In the genomic region with DNA sequence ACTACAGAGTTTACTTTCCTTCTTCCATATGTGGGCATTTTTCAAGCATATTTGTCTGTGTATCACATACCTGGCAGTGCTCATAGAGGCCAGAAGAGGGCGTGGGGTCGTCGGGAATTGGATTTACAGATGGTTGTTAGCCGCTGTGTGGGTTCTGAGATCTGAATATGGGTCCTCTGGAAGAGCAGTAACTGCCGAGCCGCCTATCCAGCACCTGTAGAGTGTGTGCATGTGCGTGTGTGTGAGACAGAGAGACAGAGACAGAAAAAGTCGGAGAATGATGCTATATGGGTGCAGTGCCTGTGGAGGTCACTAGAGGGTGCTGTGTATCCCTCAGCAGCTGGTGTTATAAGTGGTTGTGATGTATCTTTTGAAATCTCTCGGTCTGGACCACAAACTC, we compare ENCODE assay signal across 9 mouse cellular contexts. TPM values are rescaled to one million over a fixed set of nuclear protein-coding genes. Genes with fewer than 3 reads are reported as not detected.
DNase-seq lines count a peak whose midpoint lies in the region; ATAC-seq and TF ChIP-seq lines count a peak whose summit lies in the region.
"Had no signal": no experiment of that assay in that cellular context is flagged by ENCODE, and none has a peak within 500 bp of the region (broad histone marks: within the 10 kb centered on the region; RNA-seq: fewer than 3 reads in every experiment).

No protein-coding gene starts in this region.

- peak overlapping the region; percentile 63; the same call in 1 of the 2 replicates for H3K4me2 ChIP-seq in forebrain, embryonic 13.5 days
- no peak overlapping the region for H3K4me2 ChIP-seq in kidney, embryonic 14.5 days (replicated peaks; ENCODE audit: low read depth, low read length)
- H3K4me2 ChIP-seq in liver, embryonic 16.5 days (ENCODE audit: low read depth, low read length) = peak overlapping the region; percentile 62

- no peak for ATAC-seq in forebrain, embryonic 13.5 days
- 0 out of 2 replicates have a peak, but pooled peaks have one; percentile 15 for ATAC-seq in kidney, embryonic 14.5 days (ENCODE audit: low FRiP score, low TSS enrichment)
- no peak for ATAC-seq in liver, embryonic 16.5 days (ENCODE audit: low read depth)
- peak; percentile 72 for ATAC-seq in neutrophil, adult 5-6 weeks (ENCODE audit: extremely low read depth, insufficient number of reproducible peaks, low FRiP score, poor library complexity, severe bottlenecking)

- no peak overlapping the region for H3K9ac ChIP-seq in forebrain, embryonic 13.5 days
- H3K9ac ChIP-seq in kidney, embryonic 14.5 days (ENCODE audit: low read depth, low read length) = no peak overlapping the region
- H3K9ac ChIP-seq in liver, embryonic 16.5 days (ENCODE audit: low read depth, low read length) = no peak overlapping the region

- no peaks in the 10 kb centered on the region for H3K27me3 ChIP-seq in forebrain, embryonic 13.5 days
- no peaks in the 10 kb centered on the region for H3K27me3 ChIP-seq in kidney, embryonic 14.5 days (ENCODE audit: control insufficient read depth, insufficient read depth, low read length)
- H3K27me3 ChIP-seq in liver, embryonic 16.5 days (ENCODE audit: control insufficient read depth, insufficient read depth, low read depth, low read length) = no peaks in the 10 kb centered on the region

- peak; percentile 79 for TF ChIP-seq CTCF in bone marrow, adult 2 months (IDR thresholded peaks at IDR 0.05; ENCODE audit: control insufficient read depth, insufficient read depth, low read length)

- no peak overlapping the region for H3K27ac ChIP-seq in bone marrow, adult 2 months (ENCODE audit: control insufficient read depth, insufficient read depth, low read depth, low read length, poor library complexity)
- no peak overlapping the region for H3K27ac ChIP-seq in forebrain, embryonic 13.5 days
- H3K27ac ChIP-seq in kidney, embryonic 14.5 days (ENCODE audit: low read depth, low read length) = no peak overlapping the region
- H3K27ac ChIP-seq in liver, embryonic 16.5 days (ENCODE audit: low read length) = no peak overlapping the region
- H3K27ac ChIP-seq: macrophage had no signal

- 6% methylated on average over 9 of the region's 9 CpGs for WGBS in bone marrow, adult 2 months
- WGBS in forebrain, embryonic 13.5 days = 18% methylated on average over 9 of the region's 9 CpGs
- 23% methylated on average over 9 of the region's 9 CpGs for WGBS in kidney, embryonic 14.5 days
- 6% methylated on average over 9 of the region's 9 CpGs for WGBS in liver, embryonic 16.5 days (ENCODE audit: insufficient replicate concordance)

- H3K4me3 ChIP-seq in bone marrow, adult 2 months (replicated peaks; ENCODE audit: control insufficient read depth, low read depth, low read length) = peak overlapping the region; percentile 54
- H3K4me3 ChIP-seq in forebrain, embryonic 13.5 days = 0 out of 2 replicates have a peak overlapping the region, but pooled peaks have one; percentile 77
- no peak overlapping the region for H3K4me3 ChIP-seq in kidney, embryonic 14.5 days (ENCODE audit: low read length)
- peak overlapping the region; percentile 42 for H3K4me3 ChIP-seq in liver, embryonic 16.5 days (ENCODE audit: low read depth, low read length)

- H3K4me1 ChIP-seq in bone marrow, adult 2 months (ENCODE audit: control insufficient read depth, insufficient read depth, low read length) = peaks cover 5% of the 10 kb centered on the region; the same call in 1 of the 2 replicates
- peaks cover 9% of the 10 kb centered on the region for H3K4me1 ChIP-seq in forebrain, embryonic 13.5 days
- H3K4me1 ChIP-seq in kidney, embryonic 14.5 days (ENCODE audit: control insufficient read depth, insufficient read depth, low read length) = no peaks in the 10 kb centered on the region
- peaks cover 8% of the 10 kb centered on the region for H3K4me1 ChIP-seq in liver, embryonic 16.5 days (ENCODE audit: control insufficient read depth, low read depth, low read length)

- DNase-seq in spleen, adult 12 weeks (ENCODE audit: low spot score) = peak; percentile 62
- no peak for DNase-seq in spleen, postnatal 36 days (ENCODE audit: low spot score in 2 of 2)
- no peak for DNase-seq in right cerebral cortex, adult 18-20 months

- no peaks in the 10 kb centered on the region for H3K9me3 ChIP-seq in forebrain, embryonic 13.5 days (replicated peaks)
- peaks cover 7% of the 10 kb centered on the region; the same call in 1 of the 2 replicates for H3K9me3 ChIP-seq in kidney, embryonic 14.5 days (ENCODE audit: control insufficient read depth, low read length)
- H3K9me3 ChIP-seq in liver, embryonic 16.5 days (replicated peaks; ENCODE audit: control insufficient read depth, low read length) = no peaks in the 10 kb centered on the region

- TF ChIP-seq POLR2A in bone marrow, adult 2 months (IDR thresholded peaks at IDR 0.05; ENCODE audit: borderline replicate concordance, control insufficient read depth, low read depth, low read length) = no peak

- H3K36me3 ChIP-seq in forebrain, embryonic 13.5 days (ENCODE audit: poor library complexity, severe bottlenecking) = peaks cover 18% of the 10 kb centered on the region
- H3K36me3 ChIP-seq in kidney, embryonic 14.5 days (ENCODE audit: control insufficient read depth, insufficient read depth, low read length) = no peaks in the 10 kb centered on the region; the same call in 1 of the 2 replicates
- no peaks in the 10 kb centered on the region for H3K36me3 ChIP-seq in liver, embryonic 16.5 days (ENCODE audit: control insufficient read depth, insufficient read depth)

RNA-seq across cellular contexts. Expression of a gene that starts 0.9 kb away (rescaled TPM):
- 16.9 and 25.3 TPM in 2 replicates for polyA plus RNA-seq in bone marrow, adult 2 months (2011; ENCODE audit: insufficient read depth, insufficient read length, low replicate concordance, missing spikeins)
- 184 and 195 TPM in 2 replicates for polyA plus RNA-seq in forebrain, embryonic 13.5 days (2015; fragmentation: Nextera tagmentation; extraction: Ambion mirVana)
- 128 and 143 TPM in 2 replicates for polyA plus RNA-seq in kidney, embryonic 14.5 days (2014; fragmentation: Nextera tagmentation; extraction: Ambion mirVana)
- polyA plus RNA-seq in liver, embryonic 16.5 days (2015; fragmentation: Nextera tagmentation; extraction: Ambion mirVana) = 19.4 and 22.7 TPM in 2 replicates
- total RNA-seq in neutrophil, adult 5-6 weeks (2017) = 29.0 and 41.8 TPM in 2 replicates

RNA-seq across cellular contexts. Expression of a gene that starts 29.3 kb away (rescaled TPM):
- not detected in 2 replicates for polyA plus RNA-seq in bone marrow, adult 2 months (2011; ENCODE audit: insufficient read depth, insufficient read length, low replicate concordance, missing spikeins)
- not detected in 2 replicates for polyA plus RNA-seq in forebrain, embryonic 13.5 days (2015; fragmentation: Nextera tagmentation; extraction: Ambion mirVana)
- polyA plus RNA-seq in kidney, embryonic 14.5 days (2014; fragmentation: Nextera tagmentation; extraction: Ambion mirVana) = not detected in 2 replicates
- polyA plus RNA-seq in liver, embryonic 16.5 days (2015; fragmentation: Nextera tagmentation; extraction: Ambion mirVana) = not detected in 2 replicates
- total RNA-seq in neutrophil, adult 5-6 weeks (2017) = 1.1 and 3.1 TPM in 2 replicates
- polyA plus RNA-seq: macrophage had no signal

RNA-seq across cellular contexts. Expression of a gene that starts 34.3 kb away (rescaled TPM):
- not detected in 2 replicates for polyA plus RNA-seq in bone marrow, adult 2 months (2011; ENCODE audit: insufficient read depth, insufficient read length, low replicate concordance, missing spikeins)
- polyA plus RNA-seq in forebrain, embryonic 13.5 days (2015; fragmentation: Nextera tagmentation; extraction: Ambion mirVana) = 0.76 and 0.87 TPM in 2 replicates
- polyA plus RNA-seq in kidney, embryonic 14.5 days (2014; fragmentation: Nextera tagmentation; extraction: Ambion mirVana) = not detected in 2 replicates
- 0.02 TPM in 1 of 2 replicates, not detected in the other for polyA plus RNA-seq in liver, embryonic 16.5 days (2015; fragmentation: Nextera tagmentation; extraction: Ambion mirVana)
- total RNA-seq in neutrophil, adult 5-6 weeks (2017) = 0.23 TPM in 1 of 2 replicates, not detected in the other
- polyA plus RNA-seq: macrophage had no signal

RNA-seq across cellular contexts. Expression of a gene that starts 48.9 kb away (rescaled TPM):
- polyA plus RNA-seq in bone marrow, adult 2 months (2011; ENCODE audit: insufficient read depth, insufficient read length, low replicate concordance, missing spikeins) = 33.6 and 52.4 TPM in 2 replicates
- polyA plus RNA-seq in forebrain, embryonic 13.5 days (2015; fragmentation: Nextera tagmentation; extraction: Ambion mirVana) = 41.2 and 45.3 TPM in 2 replicates
- 32.8 and 41.7 TPM in 2 replicates for polyA plus RNA-seq in kidney, embryonic 14.5 days (2014; fragmentation: Nextera tagmentation; extraction: Ambion mirVana)
- polyA plus RNA-seq in liver, embryonic 16.5 days (2015; fragmentation: Nextera tagmentation; extraction: Ambion mirVana) = 15.4 and 16.1 TPM in 2 replicates
- total RNA-seq in neutrophil, adult 5-6 weeks (2017) = 214 and 229 TPM in 2 replicates

RNA-seq across cellular contexts. Expression of a gene that starts 49.7 kb away (rescaled TPM):
- polyA plus RNA-seq in bone marrow, adult 2 months (2011; ENCODE audit: insufficient read depth, insufficient read length, low replicate concordance, missing spikeins) = 60.5 and 99.2 TPM in 2 replicates
- polyA plus RNA-seq in forebrain, embryonic 13.5 days (2015; fragmentation: Nextera tagmentation; extraction: Ambion mirVana) = 26.8 and 30.0 TPM in 2 replicates
- polyA plus RNA-seq in kidney, embryonic 14.5 days (2014; fragmentation: Nextera tagmentation; extraction: Ambion mirVana) = 37.0 and 67.9 TPM in 2 replicates
- 10.0 and 11.8 TPM in 2 replicates for polyA plus RNA-seq in liver, embryonic 16.5 days (2015; fragmentation: Nextera tagmentation; extraction: Ambion mirVana)
- total RNA-seq in neutrophil, adult 5-6 weeks (2017) = 309 and 325 TPM in 2 replicates

Comparison
In these comparisons a context has a peak if more than half of its experiments do, and no peak if none do; other contexts are left out.
1. ATAC-seq: peak in kidney, embryonic 14.5 days (single experiment) and neutrophil, adult 5-6 weeks (single experiment); none in forebrain, embryonic 13.5 days (single experiment) and liver, embryonic 16.5 days (single experiment).